Mouse (Mus musculus) intestine, embryonic 16.5 days (tissue): ENCODE measurements at regions not wholly inside any gene's neighbourhood (a gene's known extent, or its start where the extent isn't known, plus 50 kb on each side); places are given as distances from the start of the nearest gene placed in this dataset.

Experiments used
- ATAC-seq: fragments of 200-750 bp; cut with Nextera tagmentation; 2 replicates; pipeline ENCODE4 v1.8.0; 2017; ENCODE audit warnings: moderate TSS enrichment, moderate library complexity
- H3K27ac ChIP-seq: fragments of 300-500 bp; sonication (generic); 2 replicates; pipeline ENCODE4 v1.5.1; 2014; ENCODE audit warnings: mild to moderate bottlenecking, low read length
- H3K27me3 ChIP-seq: fragments of 300-500 bp; sonication (generic); replicated peaks from 2 replicates; pipeline ENCODE4 v1.6.1; 2014; ENCODE audit warnings: low read length, control low read depth, mixed read lengths; ENCODE audit not compliant: control insufficient read depth, insufficient read depth
- H3K36me3 ChIP-seq: fragments of 300-500 bp; sonication (generic); 2 replicates; pipeline ENCODE4 v1.6.1; 2014; ENCODE audit warnings: low read length, control low read depth; ENCODE audit not compliant: control insufficient read depth, insufficient read depth
- H3K4me1 ChIP-seq: fragments of 300-500 bp; sonication (generic); 2 replicates; pipeline ENCODE4 v1.6.1; 2014; ENCODE audit warnings: low read length, control low read depth, mixed read lengths; ENCODE audit not compliant: control insufficient read depth, insufficient read depth
- H3K4me2 ChIP-seq: fragments of 300-500 bp; sonication (generic); 2 replicates; pipeline ENCODE4 v1.6.1; 2014; ENCODE audit warnings: low read depth, low read length, control low read depth
- H3K4me3 ChIP-seq: fragments of 300-500 bp; sonication (generic); 2 replicates; pipeline ENCODE4 v1.5.1; 2014; ENCODE audit warnings: mild to moderate bottlenecking, low read length
- H3K9ac ChIP-seq: fragments of 300-500 bp; sonication (generic); 2 replicates; pipeline ENCODE4 v1.6.1; 2014; ENCODE audit warnings: low read depth, low read length
- H3K9me3 ChIP-seq: fragments of 300-500 bp; sonication (generic); 2 replicates; pipeline ENCODE4 v1.6.1; 2016; ENCODE audit warnings: low read length, control low read depth; ENCODE audit not compliant: control insufficient read depth
- WGBS: fragments of 180-500 bp; shearing (Covaris S2); extraction: QIAGEN DNeasy Blood & Tissue Kit; methylation state at CpG from one replicate; pipeline ENCODE4 v1.1.7; 2014; 5-methylcytosine and 5-hydroxymethylcytosine counted together

GRCm38 (mm10) chr10:113570270-113570669 lies 641.5 kb upstream of the Atxn7l3b start:
- no peak for ATAC-seq

More at GRCm38 (mm10) chr10:113570270-113570669, 641.5 kb upstream of the Atxn7l3b start:
- Histone ChIP-seq H3K9me3 (no peaks in the 10 kb centered on the region), H3K4me1 (no peaks in the 10 kb centered on the region), H3K27ac (no peak overlapping the region), H3K36me3 (no peaks in the 10 kb centered on the region), H3K4me2 (no peak overlapping the region), H3K4me3 (no peak overlapping the region), H3K27me3 (no peaks in the 10 kb centered on the region), H3K9ac (no peak overlapping the region)
- 92% methylated on average over 1 of the region's 1 CpGs for WGBS
